Mouse (Mus musculus): ENCODE measurements around the gene Snx6.
"Not testable (repeated sequence)": the region's sequence is repeated elsewhere in the genome, so short reads cannot be mapped to it uniquely, and the experiment has no call there.

The Snx6 gene

DNA sequence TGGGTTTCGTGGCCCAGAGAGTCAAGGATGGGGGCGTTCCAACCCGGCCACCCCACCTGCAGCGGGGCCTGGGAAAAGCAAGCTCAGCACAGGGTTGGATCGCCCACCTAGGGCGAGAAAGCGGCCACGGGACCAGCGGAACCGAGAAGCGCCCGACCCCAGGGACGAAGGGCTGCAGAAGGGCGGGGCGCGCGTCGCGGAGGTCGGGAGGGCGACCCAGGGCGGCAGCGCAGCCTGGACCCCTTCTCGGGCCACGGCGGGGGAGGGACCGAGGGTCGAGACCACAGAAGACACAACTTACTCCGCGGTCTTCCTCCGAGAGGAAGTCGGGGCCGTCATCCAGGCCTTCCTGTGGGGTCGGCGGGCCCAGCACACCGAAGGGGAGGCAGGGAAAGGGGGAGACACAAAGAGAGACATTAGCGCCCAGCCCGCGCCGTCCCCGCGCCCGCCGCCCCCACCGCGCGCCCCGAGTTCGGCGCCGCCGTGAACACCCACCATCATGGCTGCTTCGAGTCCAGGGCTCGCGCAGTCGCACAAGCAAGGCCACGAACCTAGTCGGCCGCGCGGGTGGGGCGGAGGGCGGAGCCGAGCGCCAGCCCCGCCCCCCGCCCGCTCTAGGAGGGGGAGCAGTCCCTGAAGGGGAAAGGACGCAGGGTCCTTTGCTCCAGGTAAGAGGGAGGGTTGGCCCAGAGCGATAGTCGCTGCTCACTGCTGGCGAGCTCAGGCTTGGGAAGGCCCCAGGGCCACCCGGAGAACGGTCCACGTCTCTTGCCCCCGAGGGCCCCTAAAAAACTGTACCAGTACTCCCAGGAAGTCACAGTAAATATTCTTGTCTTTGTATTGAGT, at the start of gene Snx6:
Gene Snx6, minus strand, starts transcription at position 551 of the 846 bp plus-strand sequence.
- peak; percentile 73 to 75 for DNase-seq

DNA sequence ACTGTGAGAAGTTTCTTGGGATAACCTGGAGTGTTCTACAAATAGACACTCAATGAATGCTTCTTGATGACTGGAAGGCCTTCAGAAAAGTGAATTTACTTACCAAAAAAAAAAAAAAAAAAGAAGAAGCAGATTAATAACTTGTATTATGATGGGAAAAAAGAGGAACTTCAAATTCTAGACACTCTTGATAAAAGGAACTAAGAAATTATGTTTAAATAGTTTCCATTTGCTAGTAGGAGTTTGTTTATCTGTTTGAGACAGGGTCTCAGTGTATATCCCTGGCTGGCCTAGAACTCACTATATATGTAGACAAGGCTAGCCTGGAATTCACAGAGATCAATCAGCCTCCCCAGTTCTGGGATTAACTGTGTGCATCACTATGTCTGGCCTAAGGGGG, 48.9 kb upstream of the Snx6 start:
- no peak for DNase-seq

DNA sequence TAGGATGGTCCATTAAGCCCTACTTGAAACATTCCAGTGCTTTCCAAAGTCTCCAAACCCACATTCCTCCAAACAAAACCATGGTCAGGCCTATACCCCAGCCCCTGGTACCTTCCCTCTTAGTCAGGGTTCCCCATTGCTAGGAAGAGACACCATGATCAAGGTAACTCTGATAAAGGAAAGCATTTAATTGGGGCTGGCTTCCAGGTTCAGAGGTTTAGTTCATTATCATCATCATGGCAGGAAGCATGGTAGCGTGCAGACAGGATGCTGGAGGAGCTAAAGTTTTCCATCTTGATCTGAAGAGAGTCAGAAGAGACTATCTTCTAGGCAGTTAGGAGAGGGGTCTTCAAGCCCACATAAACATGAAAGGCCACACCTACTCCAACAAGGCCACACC, 46.1 kb upstream of the Snx6 start:
- DNase-seq = no peak

DNA sequence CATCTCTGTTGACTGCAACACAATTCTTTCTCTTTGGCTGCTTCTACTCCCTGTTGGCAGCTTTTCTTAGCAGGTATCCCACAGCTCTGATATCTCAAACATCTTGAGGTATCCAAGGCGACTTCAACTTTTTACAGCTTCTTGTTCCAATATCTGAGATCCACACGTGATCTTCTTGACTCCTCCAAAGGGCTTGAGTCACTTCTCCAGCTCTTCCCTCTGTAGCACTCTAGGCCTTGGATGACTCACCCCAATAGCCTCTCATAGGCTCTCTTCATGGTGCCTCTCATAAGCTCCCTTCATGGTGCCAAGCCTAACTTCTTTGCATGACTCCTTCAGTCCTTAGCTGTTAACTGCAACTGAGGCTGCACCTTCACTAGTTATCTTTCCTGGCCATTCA, 44.3 kb upstream of the Snx6 start:
- DNase-seq = no peak

DNA sequence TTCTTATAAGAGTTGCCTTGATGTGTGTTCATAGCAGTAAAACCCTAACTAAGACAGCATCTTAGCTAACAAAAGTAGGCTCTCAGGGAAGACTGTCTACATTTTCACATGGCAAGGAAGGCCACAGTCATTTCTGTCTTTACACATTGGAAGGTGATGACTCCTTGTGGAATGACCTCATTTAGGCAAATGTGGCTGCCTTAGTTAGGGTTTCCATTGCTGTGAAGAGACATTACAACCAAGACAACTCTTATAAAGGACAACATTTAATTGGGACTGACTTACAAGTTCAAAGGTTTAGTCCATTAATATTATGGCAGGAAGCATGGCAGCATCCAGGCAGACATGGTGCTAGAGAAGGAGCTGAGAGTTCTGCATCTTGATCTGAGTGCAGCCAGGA, 43.4 kb upstream of the Snx6 start:
- DNase-seq = no peak

DNA sequence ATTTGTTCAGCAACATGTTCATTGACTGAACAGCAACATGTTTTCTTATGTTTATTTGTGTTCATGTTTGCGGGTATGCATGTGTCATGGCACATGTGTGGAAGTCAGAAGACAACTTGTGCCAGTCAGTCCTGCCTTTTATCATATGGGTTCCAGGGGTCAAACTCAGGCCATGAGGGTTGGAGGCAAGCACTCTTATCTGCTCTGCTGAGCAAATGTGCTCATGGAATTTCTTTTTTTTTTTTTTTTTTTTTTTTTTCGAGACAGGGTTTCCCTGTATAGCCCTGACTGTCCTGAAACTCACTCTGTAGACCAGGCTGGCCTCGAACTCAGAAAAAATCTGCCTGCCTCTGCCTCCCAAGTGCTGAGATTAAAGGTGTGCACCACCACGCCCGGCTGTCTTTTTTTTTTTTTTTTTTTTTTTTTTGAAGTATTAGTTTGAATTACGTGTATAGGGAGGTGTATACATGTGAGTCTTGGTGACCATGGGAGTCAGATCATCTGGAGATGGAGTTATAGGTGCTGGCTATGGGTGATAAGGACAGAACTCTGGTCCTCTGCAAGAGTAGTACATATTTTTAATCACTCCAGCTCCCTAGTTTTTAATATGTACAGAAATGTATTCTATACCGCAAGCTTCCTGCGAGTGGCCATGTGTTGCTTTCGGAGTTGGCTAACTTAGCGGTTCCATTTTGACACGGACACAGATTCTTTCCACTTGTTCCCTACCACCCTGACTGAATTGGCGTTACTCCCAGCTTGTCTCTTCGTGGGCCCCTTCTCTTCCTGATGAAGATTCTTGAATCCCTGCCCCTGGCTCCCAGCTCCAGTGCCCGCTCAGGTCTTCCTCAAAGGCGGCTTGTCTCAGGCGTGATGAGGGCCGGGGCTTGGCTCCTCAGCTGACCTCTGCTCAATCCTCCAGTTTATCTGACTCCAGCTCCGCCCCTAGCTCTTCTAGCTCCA, 40.4 kb upstream of the Snx6 start:
- no peak for DNase-seq

DNA sequence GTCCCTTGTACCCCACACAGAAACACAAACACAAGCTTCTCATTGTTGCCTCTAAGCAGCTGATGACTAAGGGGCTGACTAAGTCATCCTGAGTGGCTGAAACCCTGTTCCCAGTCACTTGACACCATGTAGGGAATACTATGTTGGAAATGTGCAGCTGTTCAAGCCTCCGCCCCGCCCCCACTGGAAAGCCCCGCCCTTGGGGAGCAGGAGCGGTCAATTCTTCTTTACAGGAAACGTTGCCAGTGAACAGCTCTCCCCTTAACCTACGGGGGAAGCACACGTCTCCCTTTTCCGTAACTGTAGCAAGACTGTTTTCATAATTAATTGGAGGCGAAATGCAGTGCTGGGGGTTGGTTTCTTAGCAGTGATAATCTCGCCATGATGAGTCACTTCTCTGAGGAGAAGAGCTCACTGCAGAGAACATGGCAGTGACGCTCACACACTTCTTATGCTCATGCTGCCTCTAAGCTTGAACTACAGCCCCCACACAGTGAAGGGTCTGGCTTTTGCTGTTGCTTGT, 39.5 kb upstream of the Snx6 start:
- peak; percentile 7 to 42 for DNase-seq

DNA sequence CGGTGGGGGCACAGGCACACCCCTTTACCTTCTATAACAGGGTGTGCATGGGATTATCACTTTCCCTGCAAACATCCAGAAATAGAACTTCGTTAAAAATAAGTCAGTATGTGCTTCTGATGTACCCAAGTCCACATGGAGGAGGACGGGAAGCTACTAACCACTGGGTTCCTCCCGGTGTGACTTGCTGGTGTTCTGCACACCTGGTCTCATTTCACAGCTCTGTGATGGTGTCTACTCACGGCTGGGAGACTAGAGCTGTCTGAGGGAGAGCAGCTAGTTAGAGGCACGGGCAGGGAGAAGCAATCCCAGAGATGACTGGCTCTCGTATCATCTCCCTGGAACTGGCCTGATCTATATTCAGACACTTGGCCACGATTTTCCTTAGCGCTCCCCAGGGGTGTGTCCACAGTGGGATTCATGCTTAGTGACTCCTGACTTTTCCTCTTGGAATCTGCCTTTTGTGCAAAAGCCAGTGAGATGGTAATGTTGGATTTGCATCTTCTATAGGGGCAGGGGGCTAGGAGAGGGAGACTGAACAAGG, 38.4 kb upstream of the Snx6 start:
- DNase-seq = no peak

DNA sequence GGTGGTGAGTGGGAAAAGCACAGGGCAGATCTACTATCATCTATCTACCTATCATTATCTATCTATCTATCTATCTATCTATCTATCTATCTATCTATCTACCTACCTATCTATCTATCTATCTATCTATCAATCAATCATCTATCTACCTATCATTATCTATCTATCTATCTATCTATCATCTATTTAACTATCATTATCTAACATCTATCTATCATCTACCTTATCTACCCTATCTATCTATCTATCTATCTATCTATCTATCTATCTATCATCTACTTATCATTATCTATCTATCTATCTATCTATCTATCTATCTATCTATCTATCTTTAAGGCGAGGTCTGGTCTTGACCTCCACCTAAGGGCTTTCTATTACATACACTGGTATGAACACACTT, 36.4 kb upstream of the Snx6 start:
- not testable (repeated sequence) for DNase-seq

DNA sequence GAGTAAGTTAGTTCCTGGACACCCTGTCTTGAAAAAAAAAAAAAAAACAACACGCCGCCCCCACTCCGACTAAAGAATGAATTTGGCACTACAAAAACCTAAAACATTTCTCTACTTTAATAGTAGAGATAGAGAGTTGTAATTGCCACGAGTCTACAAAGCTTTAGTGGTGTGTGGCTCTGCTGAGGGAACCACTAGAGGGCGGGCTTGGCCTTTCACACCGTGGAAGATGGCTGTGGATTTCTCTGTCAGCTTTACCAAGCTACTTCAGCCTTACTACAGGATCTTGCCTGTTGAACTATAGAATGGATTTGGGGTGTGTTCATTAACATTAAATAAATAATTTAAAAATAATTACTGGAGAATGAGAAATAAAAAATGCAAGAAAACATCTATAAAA, 35.1 kb upstream of the Snx6 start:
- peak; percentile 58 to 79 for DNase-seq

DNA sequence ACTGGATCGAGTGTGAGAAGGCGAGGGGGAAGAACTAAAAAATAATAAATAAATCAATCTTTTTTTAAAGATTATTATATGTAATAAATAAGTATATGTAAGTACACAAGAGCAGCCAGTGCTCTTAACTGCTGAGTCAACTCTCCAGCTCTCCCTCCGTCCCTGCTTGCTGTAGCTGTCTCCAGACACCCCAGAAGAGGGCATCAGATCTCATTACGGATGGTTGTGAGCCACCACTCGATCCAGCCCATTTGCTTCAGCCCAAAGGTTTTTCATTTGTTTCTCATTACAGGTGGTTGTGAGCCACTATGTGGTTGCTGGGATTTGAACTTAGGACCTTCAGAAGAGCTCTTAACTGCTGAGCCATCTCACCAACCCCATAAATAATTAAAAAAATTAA, 34.4 kb upstream of the Snx6 start:
- DNase-seq = no peak

DNA sequence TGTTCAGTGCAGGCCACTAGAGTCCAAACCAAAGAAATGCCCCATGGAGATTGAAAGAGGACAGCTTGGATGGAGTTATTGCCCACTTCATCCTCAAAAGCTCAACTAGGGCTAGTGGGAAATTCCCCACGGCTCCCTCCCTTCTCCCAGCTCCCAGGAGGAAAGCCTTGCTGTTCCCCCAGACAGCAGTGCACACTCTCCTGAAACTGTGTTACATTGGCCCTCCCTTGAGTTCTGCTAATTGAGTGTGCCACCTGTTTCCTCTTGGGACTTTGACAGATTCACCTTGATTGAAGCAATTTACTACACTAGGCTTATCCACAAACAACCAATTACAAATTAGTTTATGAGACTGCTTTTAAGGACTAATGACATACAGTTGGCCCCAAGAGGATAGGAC, 32.5 kb upstream of the Snx6 start:
- no peak for DNase-seq

DNA sequence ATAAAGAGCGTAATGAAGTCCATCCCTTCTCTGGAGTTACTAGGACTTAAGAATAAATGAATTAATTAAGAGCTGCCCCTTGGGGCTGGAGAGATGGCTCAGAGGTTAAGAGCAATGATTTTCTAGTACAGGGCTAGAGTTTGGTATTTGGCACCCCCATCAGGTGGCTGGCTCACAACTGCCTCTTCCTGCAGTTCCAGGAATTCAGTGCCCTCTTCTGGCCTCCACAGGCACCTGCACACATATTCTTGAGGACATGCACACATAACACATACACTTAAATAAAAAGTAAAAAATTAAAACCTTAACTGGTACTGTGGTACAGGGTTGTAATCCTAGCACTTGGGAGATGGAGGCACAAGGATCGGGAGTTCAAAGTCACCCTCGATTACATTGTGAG, 29.7 kb upstream of the Snx6 start:
- DNase-seq = no peak

DNA sequence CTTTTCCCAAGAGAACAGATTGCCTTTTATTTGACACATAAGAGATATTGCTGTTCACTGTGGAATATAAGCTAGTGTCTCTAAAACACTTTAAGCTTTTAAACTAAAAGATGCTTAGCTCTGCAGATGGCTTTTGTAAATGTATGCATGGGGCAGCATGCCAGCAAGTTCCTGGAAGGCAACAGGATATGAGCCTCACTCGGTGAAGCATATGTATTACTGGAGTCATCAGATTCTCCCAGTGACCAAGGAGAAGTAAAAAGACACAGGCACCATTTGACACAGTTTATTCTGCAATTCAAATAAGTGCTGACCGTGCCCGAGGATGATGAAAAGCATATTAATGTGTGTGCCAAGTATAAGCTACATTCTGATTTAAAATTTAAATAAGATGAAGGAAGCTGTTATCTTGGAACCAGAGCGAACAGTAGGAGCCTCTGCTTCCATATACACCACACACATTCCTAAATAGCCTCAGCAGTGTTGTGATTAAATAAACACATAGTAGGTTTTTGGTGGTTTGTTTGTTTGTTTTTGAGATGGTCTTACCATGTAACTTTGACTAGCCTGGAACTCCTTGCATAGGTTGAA, 27.4 kb upstream of the Snx6 start:
- DNase-seq = no peak

DNA sequence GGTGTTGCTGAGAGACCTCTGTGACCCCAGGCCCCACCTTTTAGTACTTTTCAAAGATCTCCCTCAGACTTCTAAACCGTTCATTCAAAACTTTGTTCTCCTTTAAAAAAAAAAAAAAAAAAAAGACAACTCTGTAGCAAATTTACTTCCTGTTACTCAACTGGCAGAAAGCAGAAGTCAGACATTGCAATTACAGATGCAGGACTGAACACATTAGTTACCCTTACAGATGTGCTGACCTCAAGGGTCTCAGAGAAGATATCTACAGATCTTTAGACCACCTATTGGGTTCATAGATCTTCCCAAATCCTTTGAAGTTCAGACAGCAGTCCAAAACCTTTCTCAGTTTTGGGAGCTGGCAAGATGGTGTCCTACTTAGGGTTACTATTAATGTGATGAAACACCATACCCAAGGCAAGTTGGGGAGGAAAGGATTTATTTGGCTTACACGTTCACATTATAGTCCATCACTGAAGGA, 25.2 kb upstream of the Snx6 start:
- no peak for DNase-seq

DNA sequence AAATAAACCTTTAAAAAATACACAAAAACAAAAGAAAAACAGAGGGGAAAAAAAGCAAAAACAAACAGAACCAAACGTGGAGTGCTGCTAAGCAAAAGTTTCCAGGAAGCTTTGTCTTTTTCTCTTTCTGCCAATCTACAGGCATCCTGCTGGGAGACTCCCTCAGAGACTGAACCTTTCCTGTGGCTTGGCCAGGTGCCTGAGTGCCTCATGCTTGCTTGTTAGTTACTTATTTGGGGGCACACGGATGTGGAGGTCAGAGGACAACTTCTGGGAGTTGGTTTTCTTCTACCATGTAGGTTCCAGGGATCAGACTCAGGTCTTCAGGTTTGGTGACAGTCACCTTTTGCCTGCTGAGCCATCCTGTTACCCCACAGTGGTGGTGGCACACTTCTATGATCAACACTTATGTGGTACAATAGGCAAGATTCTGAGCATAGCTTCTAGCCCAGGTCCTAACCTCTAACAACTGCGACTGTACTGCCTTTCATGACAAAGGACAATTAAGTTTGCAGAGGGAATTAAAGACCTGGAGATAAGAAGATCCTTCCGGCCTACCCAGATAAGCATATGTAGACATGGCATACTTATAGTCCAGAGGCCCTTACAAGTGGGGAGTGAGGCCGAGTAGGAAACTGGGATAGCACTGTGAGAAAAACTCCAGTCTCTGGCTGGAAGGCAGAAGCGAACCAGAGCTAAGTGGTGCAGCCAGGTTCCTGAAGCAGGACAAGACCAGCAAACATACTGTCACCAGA, 23.9 kb upstream of the Snx6 start:
- DNase-seq = no peak

DNA sequence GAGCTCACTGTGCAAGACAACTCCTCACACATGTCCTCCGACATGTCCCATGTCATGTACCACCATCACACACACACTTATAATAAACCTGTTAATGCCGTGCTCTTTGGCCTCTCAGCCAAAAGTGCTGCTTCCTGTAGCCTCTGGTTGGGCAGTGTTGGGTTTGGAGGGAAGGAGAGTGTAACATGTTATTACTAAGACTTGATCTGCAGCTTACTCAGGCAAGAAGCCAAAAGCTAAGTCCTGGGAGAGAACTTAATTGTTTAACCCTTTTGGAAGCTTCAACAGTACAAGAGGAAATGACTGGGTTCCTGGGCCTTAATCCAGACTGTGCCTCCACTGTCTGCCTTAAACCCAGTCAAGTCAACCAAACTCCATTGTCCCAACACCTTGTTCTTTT, 14.6 kb upstream of the Snx6 start:
- DNase-seq = no peak

DNA sequence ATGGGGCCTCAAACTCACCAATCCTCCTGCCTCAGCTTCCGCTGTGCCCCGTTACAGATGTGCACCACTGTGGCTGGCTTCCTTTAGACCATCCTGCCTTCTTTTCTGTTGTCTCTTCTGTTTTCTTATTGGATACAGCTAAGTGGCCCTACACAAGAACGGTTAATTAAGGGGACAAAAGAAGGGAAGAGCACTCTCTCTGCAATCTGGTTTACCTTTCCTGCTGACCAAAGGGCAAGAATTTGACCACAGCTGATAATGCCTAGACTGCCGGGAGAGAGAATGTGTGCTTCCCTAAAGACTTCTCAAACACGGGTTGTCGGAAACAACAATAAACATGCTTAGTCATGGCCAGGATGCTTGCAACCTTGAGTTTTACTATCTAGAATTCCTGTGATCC, 12.0 kb upstream of the Snx6 start:
- no peak for DNase-seq

DNA sequence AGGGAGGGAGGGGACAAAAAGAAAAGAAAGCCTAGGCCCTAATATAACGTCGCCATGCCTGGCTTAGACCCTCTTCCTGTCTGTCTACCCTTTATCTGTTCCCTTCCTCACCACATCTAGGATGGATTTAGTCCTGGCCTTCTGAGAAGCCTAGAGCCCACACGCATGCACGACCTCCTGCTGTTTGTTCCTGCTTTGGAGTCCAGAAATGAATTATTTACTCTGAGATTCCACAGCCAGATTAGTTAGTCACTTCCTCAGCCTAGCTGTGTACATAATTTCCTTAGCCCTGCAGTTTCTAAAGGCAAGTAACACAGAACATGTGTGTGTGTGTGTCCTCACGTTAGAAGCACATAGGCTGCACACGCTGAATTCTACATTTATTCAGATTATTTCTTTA, 10.6 kb upstream of the Snx6 start:
- no peak for DNase-seq

DNA sequence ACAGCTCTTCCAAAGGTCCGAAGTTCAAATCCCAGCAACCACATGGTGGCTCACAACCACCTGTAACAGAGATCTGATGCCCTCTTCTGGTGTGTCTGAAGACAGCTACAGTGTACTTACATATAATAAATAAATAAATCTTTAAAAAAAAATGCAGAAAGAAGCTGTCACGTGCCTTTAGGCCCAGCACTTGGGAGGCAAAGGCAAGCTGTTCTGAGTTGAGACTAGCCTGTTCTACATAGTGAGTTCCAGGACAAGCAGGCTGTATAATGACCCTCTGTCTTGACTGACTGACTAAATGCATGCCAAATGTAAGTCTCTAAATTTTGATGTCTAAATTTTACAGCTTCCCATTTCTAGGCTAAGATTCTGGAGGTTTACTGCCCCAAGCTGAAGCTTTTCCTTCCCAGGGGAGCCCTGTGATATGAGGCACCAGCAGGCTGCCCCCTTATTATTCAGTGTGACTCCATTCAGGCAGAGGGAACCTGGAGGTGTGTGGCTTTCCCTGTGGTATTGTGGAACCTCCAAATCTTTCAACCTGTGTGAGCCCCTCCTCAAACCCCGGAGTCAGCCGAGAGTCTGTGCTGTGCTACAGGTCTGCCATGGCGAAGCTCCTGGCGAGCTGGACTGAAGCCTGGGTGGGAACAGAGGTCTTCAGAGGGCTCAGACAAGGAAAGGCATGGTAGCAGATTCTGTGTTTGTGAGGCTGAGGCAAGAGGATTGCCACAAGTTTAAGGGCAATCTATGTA, 9.9 kb upstream of the Snx6 start:
- DNase-seq = no peak

DNA sequence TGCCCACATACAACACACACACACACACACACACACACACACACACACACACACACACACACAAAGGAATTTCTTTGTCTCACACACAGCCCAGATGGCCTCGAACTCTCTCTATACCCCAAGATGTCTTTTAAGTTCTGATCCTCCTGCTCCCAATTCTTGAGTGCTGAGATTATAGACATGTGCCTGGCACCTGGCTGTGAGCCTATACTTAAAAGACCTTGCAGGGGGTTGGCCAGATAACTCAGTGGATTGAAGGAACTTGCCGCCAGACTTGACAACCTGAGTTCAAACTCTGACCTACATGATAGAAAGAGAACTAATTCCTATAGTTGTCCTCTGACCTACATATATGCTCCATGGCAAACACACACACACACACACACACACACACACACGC, 8.0 kb upstream of the Snx6 start:
- DNase-seq = no peak

All from spleen, adult 18-20 months (tissue).